Mouse (Mus musculus) kidney, adult 2 months (tissue): ENCODE results near the gene Zfp334. TPM values are rescaled to one million over a fixed set of nuclear protein-coding genes. Genes with fewer than 3 reads are reported as not detected.

ENCODE experiments used
- DNase-seq: peaks from one replicate; pipeline ENCODE4 v3.0.0; 2021
- H3K27ac ChIP-seq: fragments of 200-500 bp; 2 replicates; pipeline ENCODE4 v1.5.1; 2012; ENCODE audit warnings: low read depth, low read length, control low read depth, inconsistent platforms; ENCODE audit not compliant: insufficient read depth
- H3K27me3 ChIP-seq: fragments of 200-500 bp; replicated peaks from 2 replicates; pipeline ENCODE4 v1.6.1; 2012; ENCODE audit warnings: mild to moderate bottlenecking, moderate library complexity, low read length, inconsistent platforms; ENCODE audit not compliant: control insufficient read depth, insufficient read depth
- H3K36me3 ChIP-seq: fragments of 200-500 bp; 2 replicates; pipeline ENCODE4 v1.6.1; 2012; ENCODE audit warnings: mild to moderate bottlenecking, moderate library complexity, low read length, inconsistent platforms; ENCODE audit not compliant: control insufficient read depth, insufficient read depth
- H3K4me1 ChIP-seq: fragments of 200-500 bp; 2 replicates; pipeline ENCODE4 v1.6.1; 2011; ENCODE audit warnings: low read length; ENCODE audit not compliant: control insufficient read depth, insufficient read depth
- H3K4me3 ChIP-seq: fragments of 200-500 bp; 2 replicates; pipeline ENCODE4 v1.5.1; 2011; ENCODE audit warnings: mild to moderate bottlenecking, low read depth, low read length, control low read depth; ENCODE audit not compliant: insufficient read depth
- CTCF ChIP-seq: fragments of 200-500 bp; conservative IDR thresholded peaks from 2 replicates; pipeline ENCODE4 v1.5.1; 2011; ENCODE audit warnings: low read depth, mild to moderate bottlenecking, control low read depth, low read length, moderate library complexity, mixed read lengths; ENCODE audit not compliant: insufficient read depth, insufficient read length
- POLR2A ChIP-seq: fragments of 200-500 bp; IDR thresholded peaks from one replicate; pipeline ENCODE4 v1.6.1; 2011; ENCODE audit warnings: low read depth, low read length, control low read depth
- WGBS: fragments of 180-500 bp; shearing (Covaris S2); methylation state at CpG from one replicate; pipeline ENCODE4 v1.1.7; 2018; 5-methylcytosine and 5-hydroxymethylcytosine counted together
- polyA plus RNA-seq: library from polyadenylated mRNA; depleted of rRNA; stranded (reverse); fragments of >200 nt; gene quantifications from 2 replicates; pipeline ENCODE4 v1.2.3, GENCODE M21; 2012

The Zfp334 gene
- polyA plus RNA-seq, 1 experiment: 1.2 TPM

DNA sequence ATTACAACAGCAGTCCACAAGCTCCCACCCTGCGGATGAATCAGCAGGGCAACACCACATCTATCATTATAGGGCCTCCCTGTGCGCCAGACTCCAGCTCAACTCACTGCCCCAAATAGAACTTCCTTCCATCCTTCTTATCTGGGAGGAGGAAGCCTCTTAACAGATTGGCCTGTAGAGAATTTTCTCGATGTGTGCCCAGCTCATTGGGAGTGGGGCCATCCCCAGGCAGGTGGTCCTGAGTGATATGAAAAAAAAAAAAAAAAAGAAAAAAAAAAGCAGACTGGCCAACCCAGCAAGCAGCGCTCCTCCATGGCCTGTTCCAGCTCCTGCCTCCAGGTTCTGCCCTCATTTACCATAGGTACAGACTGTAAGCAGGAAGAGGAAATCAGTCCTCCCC, 12.1 kb downstream of the Zfp334 start:
- H3K36me3 ChIP-seq: peaks cover 3% of the 10 kb centered on the region
- DNase-seq: no peak
- no peaks in the 10 kb centered on the region for H3K27me3 ChIP-seq
- TF ChIP-seq POLR2A (no peak), CTCF (no peak)
- 86% methylated on average over 4 of the region's 4 CpGs for WGBS
- H3K4me3 ChIP-seq: no peak overlapping the region
- no peaks in the 10 kb centered on the region for H3K4me1 ChIP-seq
- H3K27ac ChIP-seq: no peak overlapping the region

DNA sequence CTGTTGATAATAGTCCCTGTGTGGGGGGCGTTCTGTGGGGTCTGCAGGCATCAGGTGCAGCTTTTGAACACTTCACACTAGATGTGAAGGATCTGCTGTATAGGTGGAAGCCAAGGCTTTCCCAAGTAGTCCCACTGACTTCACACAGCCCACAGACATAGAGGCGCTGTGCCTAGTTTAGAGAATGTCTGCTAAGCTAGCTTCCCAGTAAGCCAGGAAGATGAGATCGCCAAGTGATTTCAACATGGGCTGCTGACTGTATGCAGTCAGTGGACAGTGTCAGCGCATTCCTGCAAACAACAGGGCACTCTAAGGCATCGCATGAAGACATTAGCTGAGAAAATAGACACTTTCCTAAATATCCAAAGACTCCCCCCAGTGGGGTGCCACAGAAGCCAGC, 12.6 kb downstream of the Zfp334 start:
- Histone ChIP-seq H3K27me3 (no peaks in the 10 kb centered on the region), H3K27ac (no peak overlapping the region), H3K4me3 (no peak overlapping the region), H3K4me1 (no peaks in the 10 kb centered on the region), H3K36me3 (peaks cover 2% of the 10 kb centered on the region; the same call in 1 of the 2 replicates)
- TF ChIP-seq CTCF: no peak
- TF ChIP-seq POLR2A: no peak
- no peak for DNase-seq
- WGBS: 88% methylated on average over 5 of the region's 5 CpGs

DNA sequence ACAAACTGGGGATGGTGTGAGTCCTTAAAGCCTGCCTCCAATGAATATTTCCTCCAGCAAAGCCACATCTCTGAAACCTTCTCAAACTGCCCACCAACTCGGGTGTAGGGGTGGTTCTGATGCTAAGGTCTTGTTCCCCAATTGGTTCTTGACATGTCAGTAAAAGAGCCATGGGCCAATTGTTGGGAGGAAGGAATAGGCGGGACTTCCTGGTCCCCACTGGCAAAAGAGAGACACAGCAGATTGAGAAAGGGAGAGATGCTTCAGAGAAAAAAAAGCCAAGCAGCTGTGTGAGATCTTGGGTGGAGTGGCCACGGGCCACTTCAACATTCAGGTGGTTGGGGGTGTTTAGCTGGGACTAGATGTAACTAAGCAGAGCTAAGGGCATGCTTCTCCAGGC, 17.0 kb downstream of the Zfp334 start:
- TF ChIP-seq CTCF: no peak
- TF ChIP-seq POLR2A: no peak

DNA sequence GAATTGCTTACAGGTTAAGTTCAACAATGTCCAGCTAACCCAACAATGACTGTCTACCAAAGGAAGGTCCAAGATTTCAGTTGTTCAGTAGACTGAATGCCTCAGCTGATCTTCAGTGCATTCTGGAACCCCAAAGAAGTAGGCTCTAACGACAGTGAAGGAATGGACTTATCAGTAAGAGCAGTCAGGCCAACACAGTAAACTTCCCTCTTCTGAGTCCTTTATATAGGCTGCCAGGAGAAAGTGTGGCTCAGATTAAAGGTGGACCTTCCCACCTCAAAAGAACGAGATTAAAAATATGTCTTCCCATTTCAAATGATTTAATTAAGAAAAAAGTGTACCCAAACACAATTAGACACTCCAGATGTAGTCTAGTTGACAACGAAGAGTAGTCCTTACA, 17.7 kb downstream of the Zfp334 start:
- WGBS: 81% methylated on average over 3 of the region's 3 CpGs
- H3K36me3 ChIP-seq: no peaks in the 10 kb centered on the region
- H3K4me3 ChIP-seq: no peak overlapping the region
- H3K27ac ChIP-seq: no peak overlapping the region
- H3K27me3 ChIP-seq: 0 out of 2 replicates have a peak, but pooled peaks cover 2% of the 10 kb centered on the region
- H3K4me1 ChIP-seq: no peaks in the 10 kb centered on the region
- DNase-seq: no peak
- TF ChIP-seq POLR2A (no peak), CTCF (no peak)

More for the DNA sequence above, 17.0 kb downstream of the Zfp334 start:
- WGBS: 29% methylated on average over 3 of the region's 3 CpGs
- Histone ChIP-seq H3K4me3 (no peak overlapping the region), H3K27me3 (0 out of 2 replicates have a peak, but pooled peaks cover 2% of the 10 kb centered on the region), H3K36me3 (no peaks in the 10 kb centered on the region), H3K4me1 (no peaks in the 10 kb centered on the region), H3K27ac (no peak overlapping the region)
- no peak for DNase-seq

DNA sequence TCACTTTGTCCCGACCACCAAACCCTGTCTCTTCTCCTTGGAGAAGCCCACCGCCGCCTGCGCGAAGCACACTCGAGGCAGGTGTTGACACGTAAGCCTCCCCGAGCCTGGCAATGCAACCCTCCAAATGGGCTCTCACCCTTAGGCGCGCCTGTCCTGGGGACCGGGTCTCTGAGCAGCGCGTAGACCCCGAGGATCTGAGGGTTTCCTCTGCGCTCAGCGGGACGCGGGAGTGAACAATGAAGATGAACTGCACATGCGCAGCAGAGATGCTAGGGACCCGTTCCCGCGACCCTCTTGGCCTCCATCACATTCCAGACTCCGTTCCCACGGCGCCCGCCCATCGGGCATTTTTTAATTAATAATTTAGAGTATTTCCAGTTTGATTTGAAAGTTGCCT, 19.6 kb downstream of the Zfp334 start, which contains the start of gene Zfp663:
Gene Zfp663, minus strand, starts transcription at position 234 of the 400 bp plus-strand sequence.
- H3K36me3 ChIP-seq: no peaks in the 10 kb centered on the region
- no peaks in the 10 kb centered on the region for H3K4me1 ChIP-seq
- H3K27ac ChIP-seq: no peak within 1 kb of the TSS
- no peak for DNase-seq
- whole genome bisulfite sequencing: 6% methylated on average over 27 of the region's 27 CpGs
- 0 out of 2 replicates have a peak, but pooled peaks cover 2% of the 10 kb centered on the region for H3K27me3 ChIP-seq
- TF ChIP-seq CTCF (no peak), POLR2A (no peak)
- H3K4me3 ChIP-seq: no peak within 1 kb of the TSS

DNA sequence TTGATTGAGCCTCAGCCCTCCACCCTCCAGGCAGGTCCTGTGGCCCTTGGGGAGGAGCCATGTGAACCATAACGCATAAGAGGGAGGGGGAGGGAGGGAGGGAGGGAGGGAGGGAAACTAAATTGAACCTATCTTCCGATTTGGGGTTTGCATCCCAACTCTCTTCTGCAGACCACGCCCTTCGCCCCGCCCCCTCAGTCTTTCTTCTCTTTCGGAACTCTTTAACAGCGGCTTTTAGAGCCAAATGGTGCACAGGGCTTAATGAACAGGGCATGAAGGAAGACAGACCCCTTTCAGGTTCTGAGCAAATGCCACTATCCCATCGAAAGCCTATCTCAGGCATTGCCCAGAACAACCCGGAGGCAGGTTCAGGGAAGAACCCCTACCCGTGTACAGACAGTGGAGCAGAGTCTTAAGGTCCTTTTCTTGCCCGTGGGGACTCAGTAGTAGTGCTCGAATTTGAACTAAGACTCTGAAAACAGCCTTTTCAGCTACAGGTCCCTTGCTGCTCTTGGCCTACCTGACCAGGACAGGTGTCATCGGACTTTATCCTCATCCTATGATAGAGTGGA, 20.1 kb downstream of the Zfp334 start:
- Histone ChIP-seq H3K36me3 (no peaks in the 10 kb centered on the region), H3K4me3 (no peak overlapping the region), H3K27ac (no peak overlapping the region), H3K4me1 (no peaks in the 10 kb centered on the region), H3K27me3 (0 out of 2 replicates have a peak, but pooled peaks cover 2% of the 10 kb centered on the region)
- no peak for DNase-seq
- 3% methylated on average over 13 of the region's 13 CpGs for WGBS
- TF ChIP-seq POLR2A (no peak), CTCF (no peak)

DNA sequence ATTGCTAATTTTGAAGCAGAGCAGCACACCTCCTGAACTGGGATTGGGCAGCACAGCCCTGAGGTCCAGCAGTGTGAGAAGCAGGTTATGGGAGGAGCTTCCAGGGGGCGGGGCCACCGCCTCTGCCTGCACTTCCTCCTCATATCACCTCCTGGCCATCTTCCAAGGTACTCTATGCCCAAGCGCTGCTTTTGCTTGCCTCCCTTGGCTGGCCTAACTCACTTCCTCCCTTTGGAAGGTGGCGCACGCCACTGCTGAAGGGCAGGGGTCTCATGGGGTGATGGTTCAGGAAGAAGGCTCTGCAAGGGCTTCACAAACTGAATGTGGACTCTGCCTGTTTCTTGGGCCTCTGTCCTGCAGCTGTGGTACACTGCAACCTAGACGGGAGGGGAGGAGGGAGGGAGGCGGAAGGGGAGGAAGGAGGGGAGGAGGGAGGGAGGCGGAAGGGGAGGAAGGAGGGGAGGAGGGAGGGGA, 21.0 kb downstream of the Zfp334 start:
- no peaks in the 10 kb centered on the region for H3K36me3 ChIP-seq
- H3K27ac ChIP-seq: no peak overlapping the region
- H3K4me3 ChIP-seq: no peak overlapping the region
- TF ChIP-seq POLR2A (no peak), CTCF (no peak)
- DNase-seq: peak; percentile 81
- 3% methylated on average over 5 of the region's 8 CpGs for WGBS
- H3K4me1 ChIP-seq: no peaks in the 10 kb centered on the region
- H3K27me3 ChIP-seq: 0 out of 2 replicates have a peak, but pooled peaks cover 2% of the 10 kb centered on the region
